Mouse (Mus musculus) ES-E14 (cell line): ENCODE measurements around the gene Rictor.

Source experiments
- CHD2 ChIP-seq: IDR thresholded peaks from 2 replicates; pipeline ENCODE4 v1.6.1; 2014; ENCODE audit warnings: mild to moderate bottlenecking, low read depth, low read length, inconsistent platforms
- HCFC1 ChIP-seq: IDR thresholded peaks from 2 replicates; pipeline ENCODE4 v1.6.1; 2012; ENCODE audit warnings: low read length, inconsistent platforms, borderline replicate concordance; ENCODE audit not compliant: insufficient read depth
- MAFK ChIP-seq: IDR thresholded peaks from 2 replicates; pipeline ENCODE4 v1.6.1; 2014; ENCODE audit warnings: mild to moderate bottlenecking, low read depth, low read length, inconsistent platforms; ENCODE audit not compliant: insufficient read depth
- ZNF384 ChIP-seq: IDR thresholded peaks from 2 replicates; pipeline ENCODE4 v1.6.1; 2012; ENCODE audit warnings: low read depth, low read length, inconsistent platforms

GRCm38 (mm10) chr15:6733076-6733475, 24.9 kb downstream of the Rictor start:
- TF ChIP-seq CHD2 (no peak), ZNF384 (no peak), HCFC1 (no peak), MAFK (no peak)
